Mouse (Mus musculus): ENCODE data around the gene Lix1.

DNA sequence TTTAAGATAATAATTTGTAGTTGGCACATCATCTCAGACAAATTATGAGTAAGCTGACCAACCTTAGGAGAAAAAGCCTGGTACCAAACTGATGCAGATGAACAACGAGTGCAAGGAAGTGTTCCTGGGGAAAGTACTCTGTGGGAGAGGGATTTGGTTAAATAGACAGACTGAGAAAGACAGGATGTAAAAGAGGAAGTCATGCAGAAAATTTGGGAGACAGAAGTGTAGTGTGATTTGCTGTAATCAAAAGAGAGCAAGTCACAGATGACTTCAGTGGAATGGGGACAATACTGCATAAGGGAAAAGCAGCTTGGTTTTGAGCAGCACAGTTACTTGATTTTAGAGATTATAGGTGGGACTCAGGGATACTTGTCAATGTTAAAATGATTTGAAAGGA, 5.6 kb upstream of the Lix1 start:
- TF ChIP-seq TAL1 (IDR thresholded peaks at IDR 0.05; ENCODE audit: low read length) = no peak
- TF ChIP-seq GATA1 (IDR thresholded peaks at IDR 0.05; ENCODE audit: low read length) = no peak
